Mouse (Mus musculus) hindbrain, postnatal 0 days (tissue): ENCODE results near the gene Tmem11. TPM values are rescaled to one million over a fixed set of nuclear protein-coding genes. Genes with fewer than 3 reads are reported as not detected.

Experiments used
- ATAC-seq: fragments of 200-750 bp; cut with Nextera tagmentation; 2 replicates; pipeline ENCODE4 v1.8.0; 2017; ENCODE audit warnings: mild to moderate bottlenecking, moderate TSS enrichment, moderate library complexity
- DNase-seq: peaks from one replicate; pipeline ENCODE4 v3.0.0-alpha.2; 2015; ENCODE audit warnings: low spot score
- H3K27ac ChIP-seq: fragments of 300-500 bp; sonication (generic); 2 replicates; pipeline ENCODE4 v1.5.1; 2014; ENCODE audit warnings: mild to moderate bottlenecking
- H3K27me3 ChIP-seq: fragments of 300-500 bp; sonication (generic); 2 replicates; pipeline ENCODE4 v1.6.1; 2014; ENCODE audit warnings: low read length, mixed read lengths; ENCODE audit not compliant: insufficient read depth
- H3K36me3 ChIP-seq: fragments of 300-500 bp; sonication (generic); 2 replicates; pipeline ENCODE4 v1.6.1; 2014; ENCODE audit warnings: low read length, mixed read lengths; ENCODE audit not compliant: insufficient read depth
- H3K4me1 ChIP-seq: fragments of 300-500 bp; sonication (generic); 2 replicates; pipeline ENCODE4 v1.6.1; 2014; ENCODE audit warnings: antibody characterized with exemption, low read length, mixed read lengths; ENCODE audit not compliant: insufficient read depth
- H3K4me2 ChIP-seq: fragments of 300-500 bp; sonication (generic); 2 replicates; pipeline ENCODE4 v1.6.1; 2014; ENCODE audit warnings: low read depth, mild to moderate bottlenecking, low read length, moderate library complexity, mixed read lengths
- H3K4me3 ChIP-seq: fragments of 300-500 bp; sonication (generic); 2 replicates; pipeline ENCODE4 v1.5.1; 2014; ENCODE audit warnings: low read length
- H3K9ac ChIP-seq: fragments of 300-500 bp; sonication (generic); replicated peaks from 2 replicates; pipeline ENCODE4 v1.6.1; 2014; ENCODE audit warnings: mild to moderate bottlenecking, low read length, moderate library complexity, mixed read lengths
- H3K9me3 ChIP-seq: fragments of 300-500 bp; sonication (generic); 2 replicates; pipeline ENCODE4 v1.6.1; 2016; ENCODE audit warnings: low read length, mixed read lengths
- CTCF ChIP-seq: IDR thresholded peaks from 2 replicates; pipeline ENCODE4 v1.5.1; 2016; ENCODE audit warnings: antibody characterized with exemption, control low read depth, low read depth
- WGBS: fragments of 180-500 bp; shearing (Covaris S2); extraction: QIAGEN DNeasy Blood & Tissue Kit; methylation state at CpG from one replicate; pipeline ENCODE4 v1.1.7; 2014; 5-methylcytosine and 5-hydroxymethylcytosine counted together
- polyA plus RNA-seq: library from polyadenylated mRNA; unstranded; fragments of >200 nt; fragmentation: Nextera tagmentation; extraction: Ambion mirVana; gene quantifications from 2 replicates; pipeline ENCODE4 v1.2.1, GENCODE M21; 2015
- total RNA-seq: library from RNA; depleted of rRNA; stranded (reverse); fragments of >200 nt; gene quantifications from 2 replicates; pipeline ENCODE4 v1.2.3, GENCODE M21; 2014

The Tmem11 gene
- total and polyA plus RNA-seq, 2 experiments from 2014 or later = 57.1 to 72.0 TPM

DNA sequence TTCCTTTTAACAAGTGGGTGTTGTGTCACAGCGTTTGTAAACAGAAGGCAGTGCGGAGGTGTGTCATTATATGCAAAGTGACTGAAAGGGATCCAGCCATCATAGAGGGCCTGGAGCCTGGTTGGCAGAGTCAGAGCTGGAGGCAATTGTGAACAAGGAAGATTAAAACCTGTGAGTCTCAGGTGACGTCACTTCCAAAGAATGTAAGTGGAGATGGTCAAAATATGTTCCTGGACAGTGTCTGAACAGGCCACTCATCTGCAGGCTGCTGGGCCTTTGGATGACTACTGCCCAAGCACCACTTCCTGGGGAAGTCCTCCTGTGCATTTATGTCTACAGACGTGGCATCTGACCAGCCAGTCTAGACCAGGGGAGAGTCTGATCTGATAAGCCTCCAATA, 36.1 kb upstream of the Tmem11 start:
- Histone ChIP-seq H3K4me1 (peaks cover 11% of the 10 kb centered on the region; the same call in 1 of the 2 replicates), H3K4me3 (no peak overlapping the region), H3K4me2 (0 out of 2 replicates have a peak overlapping the region, but pooled peaks have one; percentile 79), H3K27ac (no peak overlapping the region), H3K27me3 (no peaks in the 10 kb centered on the region), H3K9ac (no peak overlapping the region), H3K36me3 (no peaks in the 10 kb centered on the region), H3K9me3 (no peaks in the 10 kb centered on the region)
- 80% methylated on average over 4 of the region's 4 CpGs for WGBS
- TF ChIP-seq CTCF = no peak
- ATAC-seq (no peak), DNase-seq (no peak)

DNA sequence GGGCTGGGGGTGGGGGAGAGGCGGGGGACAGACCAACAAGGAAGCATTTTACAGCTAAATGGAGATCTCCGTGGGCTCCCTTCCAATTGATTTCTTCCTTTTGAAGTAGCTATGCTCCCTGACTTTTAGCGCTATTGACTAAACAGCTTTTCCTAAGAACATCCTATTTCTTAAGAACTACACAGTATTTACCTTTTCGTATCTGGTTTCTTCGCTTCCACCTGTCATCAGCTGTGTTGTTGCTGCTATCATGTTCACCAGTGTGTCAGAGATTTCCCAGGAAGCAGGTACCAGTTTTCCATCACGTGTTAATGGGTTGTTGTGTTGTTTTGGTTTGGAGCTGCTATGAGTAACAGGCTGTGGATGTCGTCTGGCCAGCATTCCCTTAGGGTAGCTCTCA, 35.4 kb upstream of the Tmem11 start, which contains the start of gene Natd1:
TSS of gene Natd1 (minus strand) at position 260 of the 400 bp plus-strand sequence.
- peak within 1 kb of the TSS; percentile 79 for H3K4me2 ChIP-seq
- H3K4me3 ChIP-seq = peak within 1 kb of the TSS; percentile 98
- TF ChIP-seq CTCF = no peak
- no peaks in the 10 kb centered on the region for H3K9me3 ChIP-seq
- peak within 1 kb of the TSS; percentile 86 for H3K9ac ChIP-seq
- H3K4me1 ChIP-seq = peaks cover 11% of the 10 kb centered on the region; the same call in 1 of the 2 replicates
- no peaks in the 10 kb centered on the region for H3K36me3 ChIP-seq
- no peaks in the 10 kb centered on the region for H3K27me3 ChIP-seq
- peak within 1 kb of the TSS; percentile 86 for H3K27ac ChIP-seq
- DNase-seq (no peak), ATAC-seq (no peak)
- WGBS = 29% methylated on average over 7 of the region's 7 CpGs

DNA sequence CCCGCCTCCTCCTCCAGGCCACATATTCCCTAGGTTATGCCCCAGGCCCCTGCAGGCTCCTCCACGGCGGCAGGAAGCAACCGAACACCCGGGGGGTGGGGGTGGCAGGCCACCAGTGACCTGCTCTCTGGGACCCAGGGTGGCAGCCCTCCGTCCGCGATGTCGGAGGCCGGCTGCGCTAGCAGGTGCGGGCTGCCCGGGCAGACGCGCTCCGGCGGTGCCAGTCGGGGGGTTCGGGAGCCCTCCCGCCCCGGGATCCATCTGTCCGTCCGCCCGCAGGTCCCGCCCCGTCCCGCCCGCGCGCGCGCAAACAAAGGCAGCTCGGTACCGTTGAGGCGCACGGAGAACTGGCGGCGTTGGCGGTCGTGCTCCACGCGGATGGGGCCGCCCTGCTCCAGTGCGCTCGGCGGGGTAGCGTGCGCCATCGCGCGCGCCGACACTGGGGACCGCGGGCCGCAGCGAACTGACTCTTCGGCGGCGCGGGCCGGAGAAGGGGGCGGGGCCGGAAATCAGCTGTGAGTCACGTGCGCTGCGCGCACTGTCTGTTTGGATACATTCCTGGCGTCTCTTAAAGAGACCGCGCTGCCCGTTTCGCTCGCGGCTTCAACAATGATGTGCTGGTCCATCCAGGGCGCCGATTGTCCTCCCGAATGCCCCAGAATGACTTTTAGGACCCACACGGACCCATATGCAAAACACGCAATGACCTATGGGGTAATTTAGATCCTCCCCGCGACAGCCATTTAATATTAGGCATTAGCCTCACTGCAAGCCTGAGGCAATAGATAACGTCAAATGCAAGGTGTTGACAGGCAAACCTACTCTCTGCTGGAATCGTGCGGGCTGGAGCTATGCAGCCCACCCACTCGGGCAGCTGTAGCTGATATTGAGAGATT, 34.5 kb upstream of the Tmem11 start:
- peak overlapping the region; percentile 98 for H3K4me3 ChIP-seq
- ATAC-seq (peak; percentile 95), DNase-seq (peak; percentile 96)
- H3K4me2 ChIP-seq = peak overlapping the region; percentile 79
- no peaks in the 10 kb centered on the region for H3K36me3 ChIP-seq
- peak overlapping the region; percentile 86 for H3K9ac ChIP-seq
- WGBS = under 1% methylated on average over 78 of the region's 86 CpGs
- no peak; the same call in 1 of the 2 replicates for TF ChIP-seq CTCF
- H3K4me1 ChIP-seq = peaks cover 11% of the 10 kb centered on the region; the same call in 1 of the 2 replicates
- peak overlapping the region; percentile 86 for H3K27ac ChIP-seq
- no peaks in the 10 kb centered on the region for H3K27me3 ChIP-seq
- no peaks in the 10 kb centered on the region for H3K9me3 ChIP-seq

DNA sequence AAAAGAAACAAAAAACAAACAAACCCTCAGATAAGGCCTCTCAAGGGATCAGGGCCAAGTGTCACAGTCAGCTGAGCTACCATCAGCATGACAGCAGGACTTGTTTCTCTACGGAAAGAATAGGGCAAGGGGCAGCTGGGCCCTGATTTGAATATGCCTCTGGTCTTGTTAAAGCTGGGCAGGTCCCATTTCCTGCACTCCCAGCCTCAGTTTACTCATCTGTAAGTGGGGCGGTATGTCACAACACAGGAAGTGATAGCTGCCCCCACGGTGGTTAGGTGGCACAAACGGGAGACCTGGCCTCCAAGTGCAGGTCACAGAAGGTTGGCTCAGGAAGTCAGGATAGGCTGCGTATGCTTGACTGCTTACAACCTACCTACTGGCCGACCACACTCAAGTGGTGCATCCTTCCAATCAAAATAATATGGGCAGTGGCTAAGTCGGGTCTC, 33.5 kb upstream of the Tmem11 start:
- no peaks in the 10 kb centered on the region for H3K27me3 ChIP-seq
- 29% methylated on average over 7 of the region's 7 CpGs for WGBS
- ATAC-seq = no peak
- no peak for TF ChIP-seq CTCF
- no peak for DNase-seq
- H3K4me3 ChIP-seq = peak overlapping the region; percentile 98
- H3K9me3 ChIP-seq = no peaks in the 10 kb centered on the region
- H3K36me3 ChIP-seq = no peaks in the 10 kb centered on the region
- peak overlapping the region; percentile 79 for H3K4me2 ChIP-seq
- H3K4me1 ChIP-seq = peaks cover 11% of the 10 kb centered on the region; the same call in 1 of the 2 replicates
- no peak overlapping the region for H3K27ac ChIP-seq
- H3K9ac ChIP-seq = peak overlapping the region; percentile 86

DNA sequence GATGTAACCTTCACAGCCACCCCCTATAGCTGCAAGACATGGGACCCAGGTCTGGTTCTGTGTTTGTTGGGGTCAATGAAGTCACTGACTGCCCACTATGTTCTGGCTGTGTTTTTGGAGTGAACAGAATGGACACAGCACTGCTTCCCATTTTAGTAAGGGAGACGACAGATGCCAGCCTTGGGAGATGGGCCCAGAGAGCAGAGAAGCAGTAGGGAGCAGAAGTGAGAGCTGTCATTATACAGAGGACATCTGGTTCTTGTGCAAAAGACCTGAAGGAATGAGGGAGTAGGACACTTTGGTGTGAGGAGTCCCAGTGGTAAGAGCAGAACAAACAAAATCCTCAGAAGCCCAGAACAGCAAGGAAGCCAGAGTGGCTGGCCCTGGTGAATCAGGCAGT, 30.6 kb upstream of the Tmem11 start:
- no peak overlapping the region for H3K9ac ChIP-seq
- 52% methylated on average over 1 of the region's 1 CpGs for WGBS
- H3K4me1 ChIP-seq = peaks cover 11% of the 10 kb centered on the region; the same call in 1 of the 2 replicates

DNA sequence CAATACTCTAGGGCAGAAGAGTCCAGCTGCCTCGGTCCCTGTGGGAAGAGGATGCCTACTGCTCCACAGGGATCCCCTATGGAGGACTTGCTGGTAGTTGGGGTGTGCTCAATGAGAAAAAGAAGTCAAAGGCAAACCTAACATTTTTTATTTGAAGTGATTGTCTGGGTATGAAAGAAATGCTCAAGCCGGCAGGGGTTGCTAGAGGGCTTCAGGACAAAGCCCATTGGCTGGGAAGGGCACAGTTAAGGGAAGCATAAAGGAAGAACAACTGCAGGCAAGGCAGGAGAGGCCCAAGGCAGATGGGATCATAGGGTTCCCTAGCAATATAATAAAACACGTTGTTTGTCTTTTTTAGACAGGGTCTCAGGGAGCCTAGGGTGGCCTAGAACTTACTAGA, 29.0 kb upstream of the Tmem11 start:
- H3K27me3 ChIP-seq = no peaks in the 10 kb centered on the region
- H3K4me2 ChIP-seq = no peak overlapping the region
- H3K9ac ChIP-seq = no peak overlapping the region
- DNase-seq (peak; percentile 12), ATAC-seq (no peak)
- no peak overlapping the region for H3K27ac ChIP-seq
- 57% methylated on average over 3 of the region's 3 CpGs for WGBS
- H3K4me1 ChIP-seq = peaks cover 11% of the 10 kb centered on the region; the same call in 1 of the 2 replicates
- H3K4me3 ChIP-seq = no peak overlapping the region
- H3K36me3 ChIP-seq = peaks cover 15% of the 10 kb centered on the region
- H3K9me3 ChIP-seq = no peaks in the 10 kb centered on the region
- TF ChIP-seq CTCF = no peak

More for the DNA sequence above, 30.6 kb upstream of the Tmem11 start:
- ATAC-seq (no peak), DNase-seq (no peak)
- no peaks in the 10 kb centered on the region for H3K27me3 ChIP-seq
- no peak for TF ChIP-seq CTCF
- no peak overlapping the region for H3K27ac ChIP-seq
- H3K9me3 ChIP-seq = no peaks in the 10 kb centered on the region
- H3K36me3 ChIP-seq = peaks cover 15% of the 10 kb centered on the region
- no peak overlapping the region for H3K4me3 ChIP-seq
- no peak overlapping the region for H3K4me2 ChIP-seq
